Mouse (Mus musculus) midbrain, postnatal 0 days (tissue): ENCODE data around the gene Gm47995. TPM values are rescaled to one million over a fixed set of nuclear protein-coding genes. Genes with fewer than 3 reads are reported as not detected.

Experiments
- ATAC-seq: fragments of 200-750 bp; cut with Nextera tagmentation; 2 replicates; pipeline ENCODE4 v1.8.0; 2017; ENCODE audit warnings: moderate number of reproducible peaks, mild to moderate bottlenecking, moderate TSS enrichment, moderate library complexity; ENCODE audit not compliant: low FRiP score
- DNase-seq: peaks from one replicate; pipeline ENCODE4 v3.0.0-alpha.2; 2015; ENCODE audit warnings: low spot score
- H3K27ac ChIP-seq: fragments of 300-500 bp; sonication (generic); 2 replicates; pipeline ENCODE4 v1.5.1; 2014; ENCODE audit warnings: low read depth, mild to moderate bottlenecking, low read length, mixed read lengths
- H3K27me3 ChIP-seq: fragments of 300-500 bp; sonication (generic); 2 replicates; pipeline ENCODE4 v1.6.1; 2014; ENCODE audit warnings: low read length, control low read depth, mixed read lengths; ENCODE audit not compliant: insufficient read depth
- H3K36me3 ChIP-seq: fragments of 300-500 bp; sonication (generic); 2 replicates; pipeline ENCODE4 v1.6.1; 2014; ENCODE audit warnings: low read length, control low read depth, mixed read lengths; ENCODE audit not compliant: insufficient read depth
- H3K4me1 ChIP-seq: fragments of 300-500 bp; sonication (generic); 2 replicates; pipeline ENCODE4 v1.6.1; 2014; ENCODE audit warnings: mild to moderate bottlenecking, control low read depth, antibody characterized with exemption, low read length, mixed read lengths; ENCODE audit not compliant: insufficient read depth
- H3K4me2 ChIP-seq: fragments of 300-500 bp; sonication (generic); 2 replicates; pipeline ENCODE4 v1.6.1; 2014; ENCODE audit warnings: low read depth, mild to moderate bottlenecking, low read length, mixed read lengths; ENCODE audit not compliant: poor library complexity, severe bottlenecking
- H3K4me3 ChIP-seq: fragments of 300-500 bp; sonication (generic); 2 replicates; pipeline ENCODE4 v1.5.1; 2014; ENCODE audit warnings: low read depth, mild to moderate bottlenecking, low read length, moderate library complexity
- H3K9ac ChIP-seq: fragments of 300-500 bp; sonication (generic); replicated peaks from 2 replicates; pipeline ENCODE4 v1.6.1; 2014; ENCODE audit warnings: mild to moderate bottlenecking, low read length, moderate library complexity, mixed read lengths; ENCODE audit not compliant: poor library complexity, severe bottlenecking
- H3K9me3 ChIP-seq: fragments of 300-500 bp; sonication (generic); 2 replicates; pipeline ENCODE4 v1.6.1; 2016; ENCODE audit warnings: low read length, control low read depth
- CTCF ChIP-seq: IDR thresholded peaks from 2 replicates; pipeline ENCODE4 v1.5.1; 2016; ENCODE audit warnings: antibody characterized with exemption, mild to moderate bottlenecking
- WGBS: fragments of 180-500 bp; shearing (Covaris S2); extraction: QIAGEN DNeasy Blood & Tissue Kit; methylation state at CpG from one replicate; pipeline ENCODE4 v1.1.7; 2014; 5-methylcytosine and 5-hydroxymethylcytosine counted together
- polyA plus RNA-seq: library from polyadenylated mRNA; unstranded; fragments of >200 nt; fragmentation: Nextera tagmentation; extraction: Ambion mirVana; gene quantifications from 2 replicates; pipeline ENCODE4 v1.2.1, GENCODE M21; 2015
- total RNA-seq: library from RNA; depleted of rRNA; stranded (reverse); fragments of >200 nt; gene quantifications from 2 replicates; pipeline ENCODE4 v1.2.3, GENCODE M21; 2014

Gm47995 gene
- total and polyA plus RNA-seq, 2 experiments from 2014 or later: not detected

GRCm38 (mm10) chr1:151214862-151215261 lies 16.6 kb downstream of the Gm47995 start:
- no peak for DNase-seq
- Histone ChIP-seq H3K36me3 (no peaks in the 10 kb centered on the region), H3K4me1 (no peaks in the 10 kb centered on the region), H3K9ac (no peak overlapping the region), H3K9me3 (no peaks in the 10 kb centered on the region), H3K4me3 (no peak overlapping the region), H3K27ac (no peak overlapping the region), H3K4me2 (no peak overlapping the region), H3K27me3 (no peaks in the 10 kb centered on the region)
- WGBS: 73% methylated on average over 2 of the region's 2 CpGs
- ATAC-seq: no peak
- no peak for TF ChIP-seq CTCF

GRCm38 (mm10) chr1:151215985-151216384 lies 17.7 kb downstream of the Gm47995 start:
- WGBS: 85% methylated on average over 1 of the region's 1 CpGs
- H3K4me2 ChIP-seq: no peak overlapping the region
- H3K9me3 ChIP-seq: no peaks in the 10 kb centered on the region
- ATAC-seq (no peak), DNase-seq (no peak)
- H3K27me3 ChIP-seq: no peaks in the 10 kb centered on the region
- no peaks in the 10 kb centered on the region for H3K36me3 ChIP-seq
- no peak for TF ChIP-seq CTCF
- no peak overlapping the region for H3K27ac ChIP-seq
- H3K4me1 ChIP-seq: no peaks in the 10 kb centered on the region
- H3K4me3 ChIP-seq: no peak overlapping the region
- no peak overlapping the region for H3K9ac ChIP-seq

DNA sequence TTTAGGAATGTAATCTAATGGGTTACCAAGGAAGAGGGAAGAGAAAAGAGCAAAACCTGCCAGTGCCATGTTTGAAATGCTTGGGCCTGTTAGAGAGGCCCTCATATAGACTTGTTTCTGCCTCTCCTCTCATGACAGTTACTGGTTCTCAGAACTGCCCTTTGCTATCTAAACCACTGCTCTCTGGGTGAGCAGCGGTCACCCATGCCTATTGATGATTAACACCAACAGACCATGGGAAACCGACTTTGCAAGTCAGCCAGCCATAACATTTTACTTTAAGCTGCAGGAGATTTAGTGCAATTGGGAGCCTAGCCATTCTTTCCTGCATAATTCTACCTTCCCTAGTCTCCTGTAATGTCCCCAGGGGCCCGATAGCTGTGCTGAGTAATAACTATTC lies 18.2 kb downstream of the Gm47995 start:
- H3K4me1 ChIP-seq: no peaks in the 10 kb centered on the region
- no peaks in the 10 kb centered on the region for H3K36me3 ChIP-seq
- no peak for DNase-seq
- 46% methylated on average over 3 of the region's 3 CpGs for WGBS
- H3K9me3 ChIP-seq: no peaks in the 10 kb centered on the region
- no peak for ATAC-seq
- H3K4me3 ChIP-seq: no peak overlapping the region
- H3K27me3 ChIP-seq: no peaks in the 10 kb centered on the region
- TF ChIP-seq CTCF: no peak
- H3K27ac ChIP-seq: no peak overlapping the region
- H3K9ac ChIP-seq: no peak overlapping the region
- H3K4me2 ChIP-seq: no peak overlapping the region

DNA sequence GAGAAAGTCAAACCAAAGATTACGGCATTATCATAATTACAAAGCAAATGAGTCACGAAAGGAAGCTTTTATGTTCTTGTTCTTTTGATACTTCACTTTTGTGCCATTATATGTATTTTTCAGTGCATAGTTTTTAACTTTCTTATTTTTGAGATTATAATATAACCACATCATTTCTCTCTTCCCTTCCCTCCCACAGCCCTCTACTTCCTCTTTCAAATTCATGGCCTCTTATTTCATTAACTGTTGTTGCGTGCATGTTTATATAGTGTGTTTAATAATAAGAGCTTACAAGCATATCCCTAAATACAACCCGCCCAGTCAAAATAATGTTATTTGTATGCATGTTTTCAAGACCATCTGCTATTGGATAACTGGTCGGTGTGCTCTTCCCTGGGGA lies 20.8 kb downstream of the Gm47995 start:
- no peak overlapping the region for H3K4me3 ChIP-seq
- H3K4me2 ChIP-seq: no peak overlapping the region
- DNase-seq (no peak), ATAC-seq (no peak)
- no peaks in the 10 kb centered on the region for H3K27me3 ChIP-seq
- no peaks in the 10 kb centered on the region for H3K36me3 ChIP-seq
- H3K27ac ChIP-seq: no peak overlapping the region
- no peaks in the 10 kb centered on the region for H3K9me3 ChIP-seq
- WGBS: 86% methylated on average over 5 of the region's 5 CpGs
- no peak overlapping the region for H3K9ac ChIP-seq
- no peaks in the 10 kb centered on the region for H3K4me1 ChIP-seq
- no peak for TF ChIP-seq CTCF

DNA sequence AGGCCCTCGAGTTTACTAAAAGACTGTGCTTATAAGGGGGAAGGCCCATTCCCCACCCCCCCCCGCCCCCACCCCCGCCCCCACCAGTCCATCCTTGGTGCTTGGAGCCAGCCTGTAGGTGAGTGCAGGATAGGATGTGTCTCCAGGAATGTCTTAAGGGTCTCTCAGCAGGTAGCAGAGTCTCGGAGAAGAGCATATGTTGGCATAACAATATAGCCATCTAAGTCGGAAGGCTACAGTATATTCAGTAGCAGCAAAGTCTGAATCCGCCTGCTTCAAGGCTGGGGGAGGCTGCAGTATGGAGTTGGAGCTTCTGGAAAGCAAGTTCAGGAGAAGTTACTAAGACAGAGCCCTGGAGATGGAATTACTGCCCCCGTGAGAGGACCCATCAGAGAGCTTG lies 21.9 kb downstream of the Gm47995 start:
- no peak for DNase-seq
- H3K27me3 ChIP-seq: no peaks in the 10 kb centered on the region
- H3K4me2 ChIP-seq: no peak overlapping the region
- no peaks in the 10 kb centered on the region for H3K4me1 ChIP-seq
- H3K4me3 ChIP-seq: no peak overlapping the region
- no peak for TF ChIP-seq CTCF
- H3K36me3 ChIP-seq: no peaks in the 10 kb centered on the region
- no peaks in the 10 kb centered on the region for H3K9me3 ChIP-seq
- WGBS: 63% methylated on average over 7 of the region's 7 CpGs
- H3K27ac ChIP-seq: no peak overlapping the region
- H3K9ac ChIP-seq: no peak overlapping the region
- ATAC-seq: no peak

- WGBS: 89% methylated on average over 10 of the region's 10 CpGs
- no peaks in the 10 kb centered on the region for H3K9me3 ChIP-seq
- H3K4me1 ChIP-seq: no peaks in the 10 kb centered on the region
- DNase-seq (no peak), ATAC-seq (no peak)
- no peak overlapping the region for H3K27ac ChIP-seq
- no peaks in the 10 kb centered on the region for H3K27me3 ChIP-seq
- H3K4me3 ChIP-seq: no peak overlapping the region
- H3K36me3 ChIP-seq: no peaks in the 10 kb centered on the region
- TF ChIP-seq CTCF: no peak
- no peak overlapping the region for H3K4me2 ChIP-seq
- H3K9ac ChIP-seq: no peak overlapping the region
These were observed 24.5 kb downstream of the Gm47995 start for GRCm38 (mm10) chr1:151222561-151223267.
